Mouse (Mus musculus) mouse trophoblast stem cell (cell line): ENCODE measurements at regions not wholly inside any gene's neighbourhood (a gene's known extent, or its start where the extent isn't known, plus 50 kb on each side); places are given as distances from the start of the nearest gene placed in this dataset.

Experiments
- in situ Hi-C, 2 experiments: fragments of 300-500 bp; cut with MseI, MboI; formaldehyde crosslinking; loops; 2 replicates in 1 of 2; 3 replicates in 1 of 2; pipeline ENCODE4 v1.15.1; 2025

- in situ Hi-C loops = no loop called here
These were observed 81.9 kb upstream of the Pkdcc start for GRCm38 (mm10) chr17:83133201-83133600.

GRCm38 (mm10) chr17:83135441-83136120, 79.5 kb upstream of the Pkdcc start:
- in situ Hi-C loops = no loop called here

GRCm38 (mm10) chr17:83136267-83136666, 78.8 kb upstream of the Pkdcc start:
- in situ Hi-C loops = no loop called here

- in situ Hi-C loops = no loop called here
These were observed 77.4 kb upstream of the Pkdcc start for GRCm38 (mm10) chr17:83137720-83138119.

- in situ Hi-C loops = no loop called here
These were observed 76.3 kb upstream of the Pkdcc start for GRCm38 (mm10) chr17:83138493-83139417.

GRCm38 (mm10) chr17:83148371-83148929, 66.6 kb upstream of the Pkdcc start:
- in situ Hi-C loops = no loop called here

- in situ Hi-C loops = no loop called here
These were observed 65.8 kb upstream of the Pkdcc start for GRCm38 (mm10) chr17:83149336-83149735.

- in situ Hi-C loops = no loop called here
These were observed 60.0 kb upstream of the Pkdcc start for GRCm38 (mm10) chr17:83155106-83155505.

GRCm38 (mm10) chr17:83156682-83157081, 58.4 kb upstream of the Pkdcc start:
- in situ Hi-C loops = no loop called here

GRCm38 (mm10) chr17:83158053-83158452, 57.0 kb upstream of the Pkdcc start:
- in situ Hi-C loops = no loop called here

GRCm38 (mm10) chr17:83158652-83159051, 56.4 kb upstream of the Pkdcc start:
- in situ Hi-C loops = no loop called here

GRCm38 (mm10) chr17:83159634-83160033, 55.5 kb upstream of the Pkdcc start:
- in situ Hi-C loops = no loop called here

GRCm38 (mm10) chr17:83160296-83160695, 54.8 kb upstream of the Pkdcc start:
- in situ Hi-C loops = no loop called here

- in situ Hi-C loops = no loop called here
These were observed 53.4 kb upstream of the Pkdcc start for GRCm38 (mm10) chr17:83161731-83162130.

- in situ Hi-C loops = no loop called here
These were observed 51.0 kb upstream of the Pkdcc start for GRCm38 (mm10) chr17:83163952-83164560.

- in situ Hi-C loops = no loop called here
These were observed 50.4 kb upstream of the Pkdcc start for GRCm38 (mm10) chr17:83164728-83165127.

GRCm38 (mm10) chr17:83165140-83165539, 50.0 kb upstream of the Pkdcc start:
- in situ Hi-C loops = no loop called here
